Mouse (Mus musculus) liver, adult 2 months (tissue): ENCODE data around the gene Xpr1.

Source experiments
- CTCF ChIP-seq: fragments of 200-500 bp; IDR thresholded peaks from 2 replicates; pipeline ENCODE4 v1.5.1; 2011; ENCODE audit warnings: low read depth, low read length, control low read depth
- POLR2A ChIP-seq: fragments of 200-500 bp; IDR thresholded peaks from 2 replicates; pipeline ENCODE4 v1.6.1; 2011; ENCODE audit warnings: low read length, control low read depth; ENCODE audit not compliant: insufficient read depth; ENCODE audit errors: extremely low read depth

DNA sequence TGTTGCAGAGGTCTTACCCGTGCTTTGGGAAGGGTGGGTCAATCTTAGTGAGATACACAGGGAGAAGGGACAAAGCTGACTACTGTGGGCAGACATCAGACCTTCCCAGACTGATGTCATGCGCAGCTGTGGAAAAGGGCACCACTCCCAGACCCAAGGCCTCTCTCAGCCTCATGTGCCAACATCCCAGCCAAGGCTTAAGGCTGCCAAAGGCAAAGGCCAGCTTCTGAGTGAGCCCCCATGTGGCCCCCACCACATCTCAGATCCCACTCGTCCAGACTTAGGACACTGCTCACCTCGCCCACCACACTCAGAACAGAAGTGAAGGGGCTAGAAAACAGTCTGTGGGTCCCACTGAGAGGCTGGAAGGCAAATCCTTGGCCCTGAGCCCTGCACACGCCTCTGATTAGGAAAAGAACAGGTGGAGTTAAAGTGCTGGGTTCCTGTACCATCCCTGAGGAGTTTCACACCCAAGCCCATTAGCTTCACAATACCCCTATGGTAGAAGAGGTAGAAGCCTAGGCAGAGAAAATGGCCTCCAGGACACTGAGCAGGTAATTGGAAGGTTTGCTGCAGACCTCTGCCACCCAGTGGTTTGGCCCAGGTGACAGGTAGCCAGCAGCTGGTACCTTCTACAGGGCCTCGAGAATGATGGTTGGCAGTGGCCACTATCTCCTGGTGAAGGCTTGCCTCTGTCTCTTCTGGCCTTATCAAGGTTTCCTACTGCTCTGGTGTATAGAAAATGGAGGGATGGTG lies 177.1 kb downstream of the Xpr1 start:
- no peak for TF ChIP-seq CTCF
- TF ChIP-seq POLR2A, result no peak
